Mouse (Mus musculus): ENCODE data around the gene Alkal2.

DNA sequence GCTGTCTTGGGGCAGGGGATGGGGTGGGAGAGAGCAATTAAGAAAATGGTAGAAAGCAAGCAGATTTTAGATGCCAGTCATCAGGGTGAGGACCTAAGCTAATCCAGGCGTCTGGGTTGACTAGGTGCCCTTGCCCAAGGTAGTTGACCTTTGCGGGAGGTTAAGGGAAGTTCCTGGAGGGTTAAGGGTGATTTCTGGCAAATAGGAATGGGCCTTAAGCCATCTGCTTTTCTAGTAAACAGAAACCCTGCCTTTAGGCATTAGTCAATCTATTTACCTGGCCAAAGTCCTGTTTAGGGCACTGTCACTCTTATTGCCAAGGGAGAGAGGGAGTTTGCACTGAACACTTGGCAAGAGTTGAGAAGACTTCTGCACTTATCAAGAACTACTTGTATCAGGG lies 52.8 kb downstream of the Alkal2 start:
- TF ChIP-seq CTCF (conservative IDR thresholded peaks at IDR 0.05; ENCODE audit: insufficient read depth, insufficient read length, low read depth, low read length) (no peak), POLR2A (IDR thresholded peaks at IDR 0.05; ENCODE audit: low read depth, low read length) (no peak)

Data from kidney, adult 2 months (tissue).